Mouse (Mus musculus) midbrain, embryonic 16.5 days (tissue): ENCODE results near the gene Tuba3a. TPM values are rescaled to one million over a fixed set of nuclear protein-coding genes. Genes with fewer than 3 reads are reported as not detected.

Source experiments
- ATAC-seq: fragments of 200-750 bp; cut with Nextera tagmentation; 2 replicates; pipeline ENCODE4 v1.8.0; 2017; ENCODE audit warnings: moderate TSS enrichment
- H3K27ac ChIP-seq: fragments of 300-500 bp; sonication (generic); 2 replicates; pipeline ENCODE4 v1.5.1; 2014; ENCODE audit warnings: mild to moderate bottlenecking, low read length, mixed read lengths
- H3K27me3 ChIP-seq: fragments of 300-500 bp; sonication (generic); 2 replicates; pipeline ENCODE4 v1.6.1; 2014; ENCODE audit warnings: low read depth, low read length, mixed read lengths; ENCODE audit not compliant: control insufficient read depth, insufficient read depth
- H3K36me3 ChIP-seq: fragments of 300-500 bp; sonication (generic); 2 replicates; pipeline ENCODE4 v1.6.1; 2014; ENCODE audit warnings: mild to moderate bottlenecking, low read length, moderate library complexity, mixed read lengths; ENCODE audit not compliant: control insufficient read depth, insufficient read depth
- H3K4me1 ChIP-seq: fragments of 300-500 bp; sonication (generic); 2 replicates; pipeline ENCODE4 v1.6.1; 2014; ENCODE audit warnings: mild to moderate bottlenecking, low read length, mixed read lengths; ENCODE audit not compliant: control insufficient read depth, insufficient read depth
- H3K4me2 ChIP-seq: fragments of 300-500 bp; sonication (generic); 2 replicates; pipeline ENCODE4 v1.6.1; 2014; ENCODE audit warnings: mild to moderate bottlenecking, low read length, mixed read lengths
- H3K4me3 ChIP-seq: fragments of 300-500 bp; sonication (generic); 2 replicates; pipeline ENCODE4 v1.5.1; 2014; ENCODE audit warnings: low read depth, mild to moderate bottlenecking, low read length, moderate library complexity, mixed read lengths
- H3K9ac ChIP-seq: fragments of 300-500 bp; sonication (generic); 2 replicates; pipeline ENCODE4 v1.6.1; 2014; ENCODE audit warnings: low read depth, low read length, mixed read lengths
- H3K9me3 ChIP-seq: fragments of 300-500 bp; sonication (generic); replicated peaks from 2 replicates; pipeline ENCODE4 v1.6.1; 2014; ENCODE audit warnings: mild to moderate bottlenecking, low read length, mixed read lengths; ENCODE audit not compliant: control insufficient read depth, poor library complexity, severe bottlenecking
- WGBS: fragments of 180-500 bp; shearing (Covaris S2); extraction: QIAGEN DNeasy Blood & Tissue Kit; methylation state at CpG from one replicate; pipeline ENCODE4 v1.1.7; 2014; 5-methylcytosine and 5-hydroxymethylcytosine counted together
- polyA plus RNA-seq: library from polyadenylated mRNA; unstranded; fragments of >200 nt; fragmentation: Nextera tagmentation; extraction: Ambion mirVana; gene quantifications from 2 replicates; pipeline ENCODE4 v1.2.1, GENCODE M21; 2015

Tuba3a gene
- polyA plus RNA-seq, 1 experiment from 2014 or later: not detected

- H3K36me3 ChIP-seq: no peaks in the 10 kb centered on the region
- no peak overlapping the region for H3K4me3 ChIP-seq
- ATAC-seq: no peak
- H3K9ac ChIP-seq: no peak overlapping the region
- H3K27ac ChIP-seq: no peak overlapping the region
- H3K4me1 ChIP-seq: no peaks in the 10 kb centered on the region
- 60% methylated on average over 1 of the region's 1 CpGs for WGBS
- no peak overlapping the region for H3K4me2 ChIP-seq
- no peaks in the 10 kb centered on the region for H3K9me3 ChIP-seq
- H3K27me3 ChIP-seq: no peaks in the 10 kb centered on the region
Measured at GRCm38 (mm10) chr6:125300982-125301381, 15.1 kb upstream of the Tuba3a start.

- Histone ChIP-seq H3K27me3 (no peaks in the 10 kb centered on the region), H3K9ac (no peak overlapping the region), H3K4me1 (no peaks in the 10 kb centered on the region), H3K9me3 (no peaks in the 10 kb centered on the region), H3K4me2 (no peak overlapping the region), H3K4me3 (no peak overlapping the region), H3K36me3 (no peaks in the 10 kb centered on the region), H3K27ac (no peak overlapping the region)
- WGBS: 79% methylated on average over 5 of the region's 5 CpGs
- no peak for ATAC-seq
Measured at GRCm38 (mm10) chr6:125297149-125297820, 11.4 kb upstream of the Tuba3a start.

- 84% methylated on average over 4 of the region's 4 CpGs for WGBS
- H3K27ac ChIP-seq: no peak overlapping the region
- H3K9ac ChIP-seq: no peak overlapping the region
- H3K9me3 ChIP-seq: no peaks in the 10 kb centered on the region
- no peak overlapping the region for H3K4me3 ChIP-seq
- H3K27me3 ChIP-seq: no peaks in the 10 kb centered on the region
- no peaks in the 10 kb centered on the region for H3K4me1 ChIP-seq
- H3K4me2 ChIP-seq: no peak overlapping the region
- ATAC-seq: no peak
- no peaks in the 10 kb centered on the region for H3K36me3 ChIP-seq
Measured at GRCm38 (mm10) chr6:125294049-125294448, 8.2 kb upstream of the Tuba3a start.

- 94% methylated on average over 7 of the region's 7 CpGs for WGBS
- no peak overlapping the region for H3K4me2 ChIP-seq
Measured at GRCm38 (mm10) chr6:125292256-125292655, 6.4 kb upstream of the Tuba3a start.

GRCm38 (mm10) chr6:125291329-125291728, 5.5 kb upstream of the Tuba3a start:
- Histone ChIP-seq H3K4me2 (no peak overlapping the region), H3K4me1 (no peaks in the 10 kb centered on the region), H3K9ac (no peak overlapping the region), H3K27ac (no peak overlapping the region), H3K36me3 (no peaks in the 10 kb centered on the region), H3K4me3 (no peak overlapping the region), H3K9me3 (no peaks in the 10 kb centered on the region), H3K27me3 (no peaks in the 10 kb centered on the region)
- WGBS: 85% methylated on average over 4 of the region's 4 CpGs
- no peak for ATAC-seq

More at GRCm38 (mm10) chr6:125292256-125292655, 6.4 kb upstream of the Tuba3a start:
- no peak overlapping the region for H3K9ac ChIP-seq
- H3K4me3 ChIP-seq: no peak overlapping the region
- no peaks in the 10 kb centered on the region for H3K9me3 ChIP-seq
- H3K27me3 ChIP-seq: no peaks in the 10 kb centered on the region
- no peaks in the 10 kb centered on the region for H3K4me1 ChIP-seq
- ATAC-seq: no peak
- H3K36me3 ChIP-seq: no peaks in the 10 kb centered on the region
- no peak overlapping the region for H3K27ac ChIP-seq

- H3K4me1 ChIP-seq: no peaks in the 10 kb centered on the region
- H3K4me3 ChIP-seq: no peak overlapping the region
- ATAC-seq: no peak
- H3K9me3 ChIP-seq: no peaks in the 10 kb centered on the region
- H3K9ac ChIP-seq: no peak overlapping the region
- H3K36me3 ChIP-seq: no peaks in the 10 kb centered on the region
- no peak overlapping the region for H3K27ac ChIP-seq
- WGBS: 86% methylated on average over 5 of the region's 5 CpGs
- no peaks in the 10 kb centered on the region for H3K27me3 ChIP-seq
- no peak overlapping the region for H3K4me2 ChIP-seq
Measured at GRCm38 (mm10) chr6:125288730-125289129, 2.9 kb upstream of the Tuba3a start.

GRCm38 (mm10) chr6:125286944-125287343, 1.1 kb upstream of the Tuba3a start:
- Histone ChIP-seq H3K9ac (no peak overlapping the region), H3K36me3 (no peaks in the 10 kb centered on the region), H3K27me3 (no peaks in the 10 kb centered on the region), H3K4me3 (no peak overlapping the region), H3K4me2 (no peak overlapping the region), H3K27ac (no peak overlapping the region), H3K4me1 (no peaks in the 10 kb centered on the region), H3K9me3 (no peaks in the 10 kb centered on the region)
- ATAC-seq: no peak
- 77% methylated on average over 4 of the region's 4 CpGs for WGBS

GRCm38 (mm10) chr6:125284751-125285150, 1.1 kb downstream of the Tuba3a start:
- no peaks in the 10 kb centered on the region for H3K9me3 ChIP-seq
- H3K27ac ChIP-seq: no peak overlapping the region
- no peak overlapping the region for H3K9ac ChIP-seq
- no peak overlapping the region for H3K4me3 ChIP-seq
- 93% methylated on average over 7 of the region's 7 CpGs for WGBS
- no peaks in the 10 kb centered on the region for H3K4me1 ChIP-seq
- no peaks in the 10 kb centered on the region for H3K27me3 ChIP-seq
- ATAC-seq: no peak
- H3K36me3 ChIP-seq: no peaks in the 10 kb centered on the region
- no peak overlapping the region for H3K4me2 ChIP-seq

- no peak overlapping the region for H3K27ac ChIP-seq
- H3K27me3 ChIP-seq: no peaks in the 10 kb centered on the region
- H3K9me3 ChIP-seq: no peaks in the 10 kb centered on the region
- no peak for ATAC-seq
- H3K4me3 ChIP-seq: no peak overlapping the region
- no peaks in the 10 kb centered on the region for H3K36me3 ChIP-seq
- no peaks in the 10 kb centered on the region for H3K4me1 ChIP-seq
- WGBS: 69% methylated on average over 8 of the region's 8 CpGs
- no peak overlapping the region for H3K4me2 ChIP-seq
- H3K9ac ChIP-seq: no peak overlapping the region
Measured at GRCm38 (mm10) chr6:125284250-125284649, 1.6 kb downstream of the Tuba3a start.
